Mouse (Mus musculus): ENCODE measurements at regions not wholly inside any gene's neighbourhood (a gene's known extent, or its start where the extent isn't known, plus 50 kb on each side); places are given as distances from the start of the nearest gene placed in this dataset.

- TF ChIP-seq CTCF (IDR thresholded peaks at IDR 0.05; ENCODE audit: low read depth), result no peak
- no peak for TF ChIP-seq EP300 (IDR thresholded peaks at IDR 0.05; ENCODE audit: low read depth)
Observed at GRCm38 (mm10) chr4:48889074-48889592, 169.9 kb upstream of the Plppr1 start.

Measured in liver, postnatal 0 days (tissue).